Mouse (Mus musculus): ENCODE results near the gene Hsd3b7.
"Not testable (repeated sequence)": the region's sequence is repeated elsewhere in the genome, so short reads cannot be mapped to it uniquely, and the experiment has no call there.

The Hsd3b7 gene

GRCm38 (mm10) chr7:127815954-127816821 is 15.8 kb downstream of the Hsd3b7 start:
- peak; percentile 55 to 62 for DNase-seq (ENCODE audit: low spot score in 2 of 2)

DNA sequence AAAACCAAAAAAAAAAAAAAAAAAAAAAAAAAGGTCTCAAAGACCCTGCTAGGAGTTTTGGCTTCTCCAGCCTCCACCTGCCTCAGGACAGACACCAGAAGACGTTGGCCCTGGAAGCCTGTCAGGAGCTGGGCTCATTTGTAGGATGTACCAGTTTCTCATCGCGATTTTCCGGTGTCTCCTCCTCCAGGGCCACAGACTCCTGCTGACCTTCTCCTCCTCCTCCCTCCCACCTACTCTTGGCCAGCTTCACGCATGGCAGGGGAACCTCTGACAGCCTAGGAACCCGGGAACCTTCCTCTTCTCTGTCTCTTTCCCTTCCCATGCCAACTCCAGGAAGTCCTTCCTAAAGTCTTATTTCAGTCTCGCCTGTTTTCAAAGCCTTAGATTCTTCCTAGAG is 16.6 kb downstream of the Hsd3b7 start:
- no peak for DNase-seq (ENCODE audit: low spot score in 2 of 2)

GRCm38 (mm10) chr7:127817776-127818175 is 17.4 kb downstream of the Hsd3b7 start:
- no peak for DNase-seq (ENCODE audit: low spot score in 2 of 2)

GRCm38 (mm10) chr7:127820836-127821509 is 20.6 kb downstream of the Hsd3b7 start:
- DNase-seq (ENCODE audit: low spot score in 2 of 2), result no peak

DNA sequence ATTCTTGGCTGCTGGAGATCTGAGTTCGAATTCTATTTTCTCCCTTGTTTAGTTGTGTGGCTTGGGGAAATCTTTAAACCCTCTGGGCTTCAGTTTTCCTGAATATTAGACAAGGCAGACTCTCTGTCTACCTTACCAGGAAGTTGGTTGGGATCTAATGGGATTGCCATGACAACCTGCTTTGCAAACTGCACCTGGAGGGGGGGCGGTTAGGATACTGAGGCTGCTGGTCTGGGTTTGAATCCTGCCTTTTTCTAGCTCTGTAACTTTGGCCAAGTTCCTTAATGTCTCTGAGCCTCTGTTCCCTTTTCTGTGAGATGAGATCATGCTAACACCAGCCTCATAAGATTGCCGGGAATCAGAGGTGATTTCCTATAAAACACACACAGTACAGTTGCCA is 22.1 kb downstream of the Hsd3b7 start:
- DNase-seq (ENCODE audit: low spot score in 2 of 2), result no peak

DNA sequence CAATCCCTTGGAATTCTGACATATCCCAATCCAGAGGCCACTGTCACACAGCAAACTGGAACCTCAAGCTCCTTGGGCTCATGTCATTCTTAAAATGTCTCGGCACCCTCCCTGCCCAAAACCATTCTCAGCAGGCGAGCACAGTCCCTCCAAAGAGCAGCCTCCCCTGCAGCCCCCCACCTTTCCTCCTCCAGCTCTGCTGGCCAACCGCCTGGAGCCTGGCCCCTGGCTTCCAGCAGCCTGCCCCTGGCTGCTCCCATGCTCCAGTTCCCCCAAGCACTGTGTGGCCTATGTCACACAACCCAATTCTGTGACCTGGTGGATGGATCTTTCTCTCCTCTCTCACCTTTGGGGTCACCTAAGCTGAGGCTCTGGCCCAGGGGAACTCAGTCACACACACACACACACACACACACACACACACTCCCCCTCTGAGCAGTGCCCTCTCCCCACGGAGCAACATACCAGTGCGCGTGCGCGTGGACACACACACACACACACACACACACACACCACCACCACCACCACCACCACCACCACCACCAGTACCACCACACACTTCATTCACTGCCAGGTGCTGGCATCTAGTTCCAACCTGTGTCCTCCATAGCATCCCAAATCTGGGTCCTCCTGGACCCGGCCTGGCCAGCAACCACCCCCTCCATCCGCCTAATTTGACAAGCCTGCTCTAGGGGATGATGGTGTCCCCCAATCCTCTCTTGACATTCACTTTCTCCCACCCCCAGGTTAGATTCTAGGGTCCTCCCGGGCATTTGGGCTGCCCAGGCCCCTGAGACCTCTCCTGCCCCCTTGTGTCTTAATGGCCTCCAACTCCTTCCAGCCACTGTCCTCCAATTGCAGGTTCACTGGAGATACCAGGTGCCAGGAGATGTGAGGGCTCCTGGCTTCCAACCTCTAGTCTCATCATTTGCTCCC is 23.1 kb downstream of the Hsd3b7 start:
- no peak for DNase-seq (ENCODE audit: low spot score in 2 of 2)

DNA sequence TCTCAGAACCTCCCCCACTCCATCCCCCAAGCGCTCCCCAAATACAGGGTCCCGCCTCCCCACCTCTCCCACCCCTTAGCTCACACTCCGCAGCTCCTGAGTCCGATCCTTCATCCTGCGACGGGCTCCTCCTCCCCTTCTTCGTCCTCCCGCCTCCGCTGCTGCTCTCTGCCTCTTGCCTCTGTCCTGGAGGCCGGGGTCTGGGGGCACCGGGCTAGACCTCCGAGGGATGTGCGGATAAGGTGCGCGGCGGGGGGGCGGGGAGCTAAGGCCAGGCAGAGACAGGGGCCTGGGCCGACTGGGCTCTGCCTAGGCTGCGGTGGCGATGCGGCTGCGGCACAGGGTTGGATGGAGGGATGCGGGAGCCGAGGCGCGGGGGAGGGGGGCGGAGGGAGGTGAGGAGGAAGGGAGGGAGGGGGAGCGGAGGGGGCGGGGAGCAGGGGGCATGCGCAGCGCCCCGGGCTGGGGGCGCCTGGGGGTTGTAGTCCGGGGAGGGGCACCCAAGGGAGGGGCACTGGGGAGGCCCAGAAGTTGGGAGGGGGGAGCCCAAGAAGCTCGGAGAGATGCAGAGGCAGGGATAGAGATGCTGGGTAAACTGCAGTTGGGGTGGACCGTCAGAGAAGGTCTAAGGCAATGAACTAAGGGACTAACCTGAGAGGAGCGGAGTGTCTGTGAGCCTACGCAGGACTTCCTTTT is 23.9 kb downstream of the Hsd3b7 start, which contains the start of the genes Stx4a and Stx1b:
Gene Stx4a (plus strand): TSS at position 119 of the 696 bp plus-strand sequence.
Gene Stx1b (minus strand): TSS at position 374 of the 696 bp plus-strand sequence.
- DNase-seq (ENCODE audit: low spot score in 2 of 2), result no peak

DNA sequence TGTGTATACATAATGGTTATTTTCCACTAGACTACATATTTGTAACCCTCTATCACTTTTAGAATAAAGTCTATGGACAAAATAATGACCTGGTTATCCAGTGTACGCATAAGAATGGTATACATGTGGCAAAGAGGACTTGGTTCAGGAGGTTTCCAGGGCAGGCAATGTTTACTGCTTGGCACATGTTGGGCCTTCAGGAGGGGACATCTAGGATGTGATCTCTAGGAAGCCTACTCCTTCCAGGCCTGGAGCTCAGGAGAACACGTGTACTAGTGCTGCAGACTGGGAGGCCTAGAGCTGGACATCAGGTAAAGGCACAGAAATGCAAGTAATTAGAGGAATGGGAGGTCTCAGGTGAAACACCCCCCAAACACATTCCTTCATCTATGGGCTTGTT is 35.1 kb downstream of the Hsd3b7 start:
- DNase-seq (ENCODE audit: low spot score in 2 of 2), result no peak

GRCm38 (mm10) chr7:127837473-127837872 is 37.1 kb downstream of the Hsd3b7 start:
- DNase-seq (ENCODE audit: low spot score in 2 of 2), result no peak

DNA sequence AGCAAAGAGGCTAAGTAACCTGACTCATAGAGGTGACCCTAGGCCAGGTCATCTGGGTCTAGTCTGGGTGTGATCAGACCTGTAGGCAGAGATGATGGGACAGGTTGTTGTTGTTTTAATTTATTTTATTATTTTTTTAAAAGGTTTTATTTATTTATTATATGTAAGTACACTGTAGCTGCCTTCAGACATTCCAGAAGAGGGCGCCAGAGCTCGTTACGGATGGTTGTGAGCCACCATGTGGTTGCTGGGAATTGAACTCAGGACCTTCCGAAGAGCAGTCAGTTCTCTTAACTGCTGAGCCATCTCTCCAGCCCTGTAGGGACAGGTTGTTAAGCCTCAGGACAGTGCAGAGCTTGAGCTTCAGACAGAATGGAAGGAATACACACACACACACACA is 37.5 kb downstream of the Hsd3b7 start:
- not testable (repeated sequence) for DNase-seq (ENCODE audit: low spot score in 2 of 2)

GRCm38 (mm10) chr7:127840031-127840430 is 39.6 kb downstream of the Hsd3b7 start:
- DNase-seq (ENCODE audit: low spot score in 2 of 2), result not testable (repeated sequence)

GRCm38 (mm10) chr7:127840886-127841285 is 40.5 kb downstream of the Hsd3b7 start:
- peak; percentile 66 to 68 for DNase-seq (ENCODE audit: low spot score in 2 of 2)

DNA sequence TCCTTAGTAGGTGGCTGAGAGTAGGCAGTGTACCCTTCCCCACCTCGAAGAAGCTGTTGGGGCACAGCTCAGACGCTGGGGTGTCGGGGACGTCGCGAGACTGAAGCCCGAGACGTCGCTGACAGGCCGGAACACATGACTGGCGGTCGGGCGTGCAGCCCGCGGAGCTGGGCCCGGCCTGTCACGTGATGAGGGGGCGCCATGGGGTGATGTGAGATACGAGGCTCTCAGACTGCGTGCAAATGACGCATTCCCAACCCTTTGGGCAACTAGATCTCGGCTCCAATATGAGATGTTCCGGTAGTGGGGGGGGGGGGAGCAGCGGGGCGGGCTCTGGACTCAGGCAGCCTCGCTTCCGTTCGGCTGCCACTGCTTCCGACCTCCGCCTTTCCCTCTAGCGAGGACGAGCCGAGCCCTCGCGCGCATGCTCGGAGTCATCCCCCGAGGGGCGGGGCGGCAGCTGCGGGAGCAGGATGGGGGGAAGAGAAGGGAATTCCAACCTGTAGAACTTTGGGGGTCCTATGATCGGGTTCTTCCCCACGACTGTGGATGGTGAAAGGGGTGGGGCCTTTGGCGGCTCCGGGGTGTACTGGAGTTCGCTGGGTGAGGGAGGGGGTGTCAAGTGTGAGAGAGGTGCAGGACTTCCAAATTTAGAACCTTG is 41.1 kb downstream of the Hsd3b7 start:
- DNase-seq (ENCODE audit: low spot score in 2 of 2), result peak; percentile 87

DNA sequence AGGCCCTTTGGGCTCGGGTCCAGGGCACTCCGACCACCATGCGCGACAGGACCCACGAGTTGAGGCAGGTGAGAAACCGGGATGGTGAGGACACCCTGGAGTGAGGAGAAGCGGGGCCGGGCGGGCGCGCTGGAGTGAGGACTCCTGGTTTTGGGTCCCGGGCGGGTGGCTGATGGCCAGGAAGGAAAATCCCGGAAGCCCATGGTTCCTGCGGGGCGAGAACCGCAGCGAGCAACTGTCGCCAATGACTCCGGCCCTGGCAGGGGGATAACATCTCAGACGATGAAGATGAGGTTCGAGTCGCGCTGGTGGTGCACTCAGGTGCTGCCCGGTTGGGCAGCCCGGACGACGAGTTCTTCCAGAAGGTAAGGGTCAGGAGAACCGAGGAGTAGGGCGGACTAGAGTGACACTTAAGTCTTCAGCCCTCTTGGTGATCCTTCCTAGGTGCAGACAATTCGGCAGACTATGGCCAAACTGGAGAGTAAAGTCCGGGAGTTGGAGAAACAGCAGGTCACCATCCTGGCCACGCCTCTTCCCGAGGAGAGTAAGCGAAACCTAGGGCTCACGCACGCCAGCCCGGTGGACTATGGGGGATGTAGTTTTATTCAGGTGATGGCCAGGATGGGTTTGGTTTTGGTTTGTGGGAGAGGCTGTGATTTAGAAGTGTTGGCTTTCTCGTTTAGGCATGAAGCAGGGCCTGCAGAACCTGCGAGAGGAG is 41.8 kb downstream of the Hsd3b7 start:
- DNase-seq (ENCODE audit: low spot score in 2 of 2), result peak; percentile 59 to 68

GRCm38 (mm10) chr7:127849973-127850875 is 49.8 kb downstream of the Hsd3b7 start:
- DNase-seq (ENCODE audit: low spot score in 2 of 2), result no peak

- DNase-seq (ENCODE audit: low spot score in 2 of 2), result no peak
Observed at GRCm38 (mm10) chr7:127850906-127851305, 50.5 kb downstream of the Hsd3b7 start.

Measured in thymus, postnatal 10 days (tissue).